Mouse (Mus musculus): ENCODE measurements around the gene Rmnd1. TPM values are rescaled to one million over a fixed set of nuclear protein-coding genes. Genes with fewer than 3 reads are reported as not detected.
"Not testable (repeated sequence)": the region's sequence is repeated elsewhere in the genome, so short reads cannot be mapped to it uniquely, and the experiment has no call there.

The Rmnd1 gene
- 10 to 100 TPM; 44.0 to 76.6 TPM for total RNA-seq (2021)
- long read RNA-seq, experiment 1, transcript Rmnd1-201 (13 exons, 3,139 nt) = major isoform, 43 of 77 reads
- long read RNA-seq, experiment 1, partial matches to known transcripts = 6 of 77 reads
- long read RNA-seq, experiment 1, other reads (novel, unspliced or antisense) = 28 of 77 reads
- long read RNA-seq, experiment 2, transcript Rmnd1-201 (13 exons, 3,139 nt) = major isoform, 22 of 44 reads
- long read RNA-seq, experiment 2, partial matches to known transcripts = 2 of 44 reads
- long read RNA-seq, experiment 2, other reads (novel, unspliced or antisense) = 19 of 44 reads

- peak; percentile 97 for DNase-seq
These were observed at the start of gene Rmnd1, which contains the start of gene Armt1 for GRCm38 (mm10) chr10:4432123-4432931. Gene Rmnd1, minus strand, starts transcription at chr10:4432388. Gene Armt1, plus strand, starts transcription at chr10:4432467.

- peak; percentile 70 for DNase-seq
These were observed 49.5 kb upstream of the Rmnd1 start for GRCm38 (mm10) chr10:4481695-4482094.

GRCm38 (mm10) chr10:4480929-4481328 lies 48.7 kb upstream of the Rmnd1 start:
- DNase-seq = no peak

GRCm38 (mm10) chr10:4476604-4477003 lies 44.4 kb upstream of the Rmnd1 start:
- DNase-seq = no peak

- DNase-seq = no peak
These were observed 43.2 kb upstream of the Rmnd1 start for GRCm38 (mm10) chr10:4475431-4475830.

- DNase-seq = no peak
These were observed 41.4 kb upstream of the Rmnd1 start for GRCm38 (mm10) chr10:4473591-4473993.

GRCm38 (mm10) chr10:4469406-4469805 lies 37.2 kb upstream of the Rmnd1 start:
- DNase-seq = no peak

GRCm38 (mm10) chr10:4465799-4466198 lies 33.6 kb upstream of the Rmnd1 start:
- DNase-seq = no peak

GRCm38 (mm10) chr10:4460201-4460600 lies 28.0 kb upstream of the Rmnd1 start:
- no peak for DNase-seq

GRCm38 (mm10) chr10:4456409-4456808 lies 24.2 kb upstream of the Rmnd1 start:
- DNase-seq = no peak

GRCm38 (mm10) chr10:4435416-4435815 lies 3.2 kb upstream of the Rmnd1 start:
- DNase-seq = no peak

- not testable (repeated sequence) for DNase-seq
These were observed 1.7 kb upstream of the Rmnd1 start for GRCm38 (mm10) chr10:4433871-4434270.

GRCm38 (mm10) chr10:4432996-4433755 lies 988 bp upstream of the Rmnd1 start:
- no peak for DNase-seq

GRCm38 (mm10) chr10:4431746-4432122 lies 454 bp downstream of the Rmnd1 start:
- no peak for DNase-seq

GRCm38 (mm10) chr10:4430826-4431225 lies 1.4 kb downstream of the Rmnd1 start:
- peak; percentile 42 for DNase-seq

GRCm38 (mm10) chr10:4430399-4430798 lies 1.8 kb downstream of the Rmnd1 start:
- no peak for DNase-seq

- DNase-seq = no peak
These were observed 6.9 kb downstream of the Rmnd1 start for GRCm38 (mm10) chr10:4425245-4425644.

- no peak for DNase-seq
These were observed 25.0 kb downstream of the Rmnd1 start for GRCm38 (mm10) chr10:4407191-4407590.

GRCm38 (mm10) chr10:4405511-4405910 lies 26.7 kb downstream of the Rmnd1 start:
- no peak for DNase-seq

- DNase-seq = peak; percentile 56
These were observed 27.2 kb downstream of the Rmnd1 start for GRCm38 (mm10) chr10:4404895-4405491.

- no peak for DNase-seq
These were observed 34.1 kb downstream of the Rmnd1 start for GRCm38 (mm10) chr10:4398058-4398457.

- DNase-seq = no peak
These were observed 36.9 kb downstream of the Rmnd1 start for GRCm38 (mm10) chr10:4395321-4395720.

All from adrenal gland, postnatal 10 days (tissue).